Mouse (Mus musculus): ENCODE results near the gene Ywhae.
A peak's percentile ranks its signal among the peaks of the same experiment; 100 is the strongest.

The Ywhae gene

GRCm38 (mm10) chr11:75796029-75796445 is 63.4 kb downstream of the Ywhae start, which contains the start of gene Doc2b:
Gene Doc2b (minus strand): TSS chr11:75796049.
- DNase-seq, result no peak

- no peak for DNase-seq
Observed at GRCm38 (mm10) chr11:75796536-75797246, 64.0 kb downstream of the Ywhae start.

- DNase-seq, result no peak
Observed at GRCm38 (mm10) chr11:75801369-75801768, 68.7 kb downstream of the Ywhae start.

DNA sequence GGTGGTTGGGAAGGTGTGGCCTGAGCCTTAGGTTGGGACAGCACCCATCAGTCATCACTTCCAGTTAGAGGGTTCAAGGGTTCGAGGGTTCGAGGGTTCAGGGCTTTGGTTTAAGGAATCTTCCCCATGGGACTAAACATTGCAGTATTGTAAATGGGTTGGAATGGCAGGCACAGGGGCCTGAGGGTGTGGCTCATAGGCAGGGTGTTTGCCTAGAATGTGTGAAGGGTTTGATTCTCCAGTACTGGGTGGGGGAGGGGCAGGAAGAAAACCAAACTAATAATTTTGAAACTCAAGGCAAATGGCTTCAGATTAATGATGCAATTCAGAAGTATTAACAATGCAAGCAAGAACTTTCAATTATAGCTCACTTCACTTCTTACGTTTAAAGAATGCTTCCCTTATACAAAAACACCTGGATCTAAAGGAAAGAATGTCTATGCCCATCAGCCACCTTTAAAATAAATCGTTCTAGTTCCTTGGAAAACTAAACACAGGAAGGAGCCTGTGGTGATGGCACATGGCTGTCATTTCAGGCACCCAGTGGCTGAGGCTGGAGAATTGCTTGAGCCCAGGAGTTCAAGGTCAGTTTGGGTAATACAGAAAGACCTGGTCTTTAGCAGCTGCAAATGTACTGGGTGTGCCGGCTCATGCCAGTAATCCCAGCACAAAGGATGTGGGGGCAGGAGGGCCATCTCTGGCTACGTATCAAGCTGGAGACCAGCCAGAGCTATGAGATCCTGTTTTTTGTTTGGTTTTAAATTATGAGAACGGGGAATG is 69.3 kb downstream of the Ywhae start:
- no peak for DNase-seq

- DNase-seq, result no peak
Observed at GRCm38 (mm10) chr11:75807486-75807885, 74.8 kb downstream of the Ywhae start.

GRCm38 (mm10) chr11:75810526-75810925 is 77.9 kb downstream of the Ywhae start:
- DNase-seq, result no peak

GRCm38 (mm10) chr11:75811900-75812299 is 79.2 kb downstream of the Ywhae start:
- peak; percentile 93 for DNase-seq

DNA sequence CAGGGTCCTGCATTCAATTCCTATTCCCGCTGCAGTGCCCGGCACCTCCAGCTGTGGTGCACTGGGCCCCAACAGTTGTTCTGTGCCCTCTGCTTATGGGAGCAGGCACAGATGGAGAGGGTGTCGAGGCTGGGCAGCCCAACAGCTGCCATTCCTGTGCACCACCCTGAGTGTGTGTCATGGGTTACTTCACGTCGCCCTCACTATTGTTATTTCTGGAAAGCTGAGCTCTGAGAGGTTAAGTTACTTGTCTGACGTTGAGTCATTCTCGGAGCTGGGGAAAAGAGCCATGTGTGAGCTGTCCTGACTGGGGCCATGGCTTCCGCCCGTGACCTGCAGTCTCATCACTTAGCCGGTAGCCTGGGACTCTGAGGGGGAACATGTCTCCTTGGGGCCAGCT is 80.4 kb downstream of the Ywhae start:
- no peak for DNase-seq
